Mouse (Mus musculus): Measurements from ENCODE around the gene Mepce. TPM values are rescaled to one million over a fixed set of nuclear protein-coding genes. Genes with fewer than 3 reads are reported as not detected.

Gene Mepce
- polyA plus RNA-seq, 1 experiment from 2014 or later = 14.4 TPM

- no peaks in the 10 kb centered on the region for H3K27me3 ChIP-seq (ENCODE audit: control insufficient read depth, insufficient read depth, low read length)
- H3K27ac ChIP-seq (replicated peaks; ENCODE audit: low read depth, low read length) = no peak overlapping the region
- WGBS = 69% methylated on average over 10 of the region's 10 CpGs
- H3K4me1 ChIP-seq (ENCODE audit: control insufficient read depth, insufficient read depth, low read length) = peaks cover 27% of the 10 kb centered on the region
- no peaks in the 10 kb centered on the region for H3K9me3 ChIP-seq (ENCODE audit: control insufficient read depth, low read length)
- peak overlapping the region; percentile 75; the same call in 1 of the 2 replicates for H3K4me3 ChIP-seq (replicated peaks; ENCODE audit: low read depth, low read length)
- DNase-seq (no peak), ATAC-seq (ENCODE audit: low FRiP score, low TSS enrichment) (no peak)
- H3K9ac ChIP-seq (replicated peaks; ENCODE audit: low read length) = peak overlapping the region; percentile 90; the same call in 1 of the 2 replicates
- H3K4me2 ChIP-seq (ENCODE audit: low read length) = peak overlapping the region; percentile 93
- peaks cover 11% of the 10 kb centered on the region for H3K36me3 ChIP-seq (ENCODE audit: control insufficient read depth, insufficient read depth, low read length)
These were observed 45.4 kb downstream of the Mepce start for GRCm38 (mm10) chr5:137742048-137742447.

DNA sequence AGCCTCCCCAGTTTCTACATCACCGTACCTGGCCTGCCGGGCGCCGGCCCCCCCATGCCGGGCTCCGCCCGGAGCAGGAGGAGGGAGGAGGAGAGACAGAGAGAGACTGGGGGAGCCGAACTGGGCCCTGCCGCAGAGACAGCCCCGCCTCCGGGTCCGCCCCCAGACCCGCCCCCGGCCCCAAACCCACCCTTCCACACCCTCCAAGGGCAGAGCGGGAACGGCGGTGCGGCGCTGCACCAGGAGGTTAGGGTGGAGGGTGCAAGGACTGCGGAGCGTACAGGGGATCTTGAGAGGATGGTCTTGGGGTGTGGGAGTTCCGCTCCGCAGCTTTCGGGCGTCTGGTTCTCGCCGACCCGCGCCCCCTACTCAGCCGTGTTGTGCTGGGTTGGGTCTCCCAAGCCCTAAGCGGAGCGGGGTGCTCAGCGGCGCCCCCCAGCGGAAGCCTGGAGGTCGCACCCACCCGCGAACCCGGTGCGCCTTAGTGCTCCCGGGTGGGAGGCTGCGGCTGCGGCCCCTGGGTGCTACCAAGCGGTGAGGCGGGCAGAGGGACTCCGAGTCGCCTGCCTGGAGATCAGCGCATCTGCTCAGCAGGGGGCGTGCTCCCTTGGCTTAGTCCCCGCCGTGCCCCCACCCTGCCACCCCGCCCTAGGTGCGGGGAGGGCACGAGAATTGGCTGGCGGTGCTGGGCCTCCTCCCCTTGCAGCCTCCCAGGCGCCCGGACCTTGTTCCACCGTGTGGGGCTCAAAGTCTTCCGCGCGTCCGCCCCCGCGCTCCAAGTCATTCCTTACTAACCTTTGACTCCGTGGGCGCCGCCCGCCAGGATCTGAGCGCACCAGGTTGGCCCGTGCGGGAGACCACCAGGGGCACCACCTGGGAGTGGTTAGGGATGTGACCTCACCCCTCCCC is 46.2 kb downstream of the Mepce start, which contains the start of gene Nyap1:
Nyap1 (minus strand) TSS at position 585 of the 909 bp plus-strand sequence.
- Histone ChIP-seq H3K36me3 (ENCODE audit: control insufficient read depth, insufficient read depth, low read length) (peaks cover 17% of the 10 kb centered on the region), H3K9ac (replicated peaks; ENCODE audit: low read length) (peak within 1 kb of the TSS; percentile 90), H3K4me1 (ENCODE audit: control insufficient read depth, insufficient read depth, low read length) (peaks cover 24% of the 10 kb centered on the region), H3K27ac (replicated peaks; ENCODE audit: low read depth, low read length) (peak within 1 kb of the TSS; percentile 87), H3K4me3 (replicated peaks; ENCODE audit: low read depth, low read length) (peak within 1 kb of the TSS; percentile 75), H3K27me3 (ENCODE audit: control insufficient read depth, insufficient read depth, low read length) (no peaks in the 10 kb centered on the region), H3K9me3 (ENCODE audit: control insufficient read depth, low read length) (no peaks in the 10 kb centered on the region), H3K4me2 (ENCODE audit: low read length) (peak within 1 kb of the TSS; percentile 93)
- ATAC-seq (ENCODE audit: low FRiP score, low TSS enrichment) (peak; percentile 85), DNase-seq (peak; percentile 92)
- 1% methylated on average over 71 of the region's 71 CpGs for WGBS

GRCm38 (mm10) chr5:137740506-137740905 is 46.9 kb downstream of the Mepce start:
- Histone ChIP-seq H3K27ac (replicated peaks; ENCODE audit: low read depth, low read length) (peak overlapping the region; percentile 87), H3K4me1 (ENCODE audit: control insufficient read depth, insufficient read depth, low read length) (peaks cover 26% of the 10 kb centered on the region)
- peak; percentile 57 for DNase-seq

DNA sequence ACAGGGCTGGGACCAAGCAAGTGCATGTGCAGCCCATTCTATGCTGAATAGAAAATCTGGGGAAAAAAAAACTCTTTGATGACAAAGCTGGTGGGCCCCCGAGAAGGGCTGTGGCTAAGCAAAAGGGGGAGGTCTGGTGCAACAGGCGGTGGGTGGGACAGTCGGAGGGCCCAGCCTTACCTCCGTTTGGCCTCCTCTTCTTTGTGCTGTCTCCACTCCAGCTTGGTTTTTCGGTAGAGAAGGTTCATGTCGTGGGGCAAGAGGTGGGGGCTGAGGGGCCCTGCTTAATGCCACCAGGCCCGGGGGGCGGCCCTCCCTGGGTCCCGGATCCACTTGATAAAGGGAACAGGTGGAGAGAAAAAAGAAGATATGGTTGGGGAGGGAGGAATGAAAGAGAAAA is 48.0 kb downstream of the Mepce start:
- ATAC-seq (ENCODE audit: low FRiP score, low TSS enrichment) (no peak), DNase-seq (no peak)
- WGBS = 13% methylated on average over 9 of the region's 9 CpGs
- Histone ChIP-seq H3K4me2 (ENCODE audit: low read length) (peak overlapping the region; percentile 93), H3K36me3 (ENCODE audit: control insufficient read depth, insufficient read depth, low read length) (peaks cover 33% of the 10 kb centered on the region), H3K4me3 (replicated peaks; ENCODE audit: low read depth, low read length) (peak overlapping the region; percentile 75), H3K27ac (replicated peaks; ENCODE audit: low read depth, low read length) (peak overlapping the region; percentile 87), H3K27me3 (ENCODE audit: control insufficient read depth, insufficient read depth, low read length) (no peaks in the 10 kb centered on the region), H3K9me3 (ENCODE audit: control insufficient read depth, low read length) (no peaks in the 10 kb centered on the region), H3K9ac (replicated peaks; ENCODE audit: low read length) (peak overlapping the region; percentile 90), H3K4me1 (ENCODE audit: control insufficient read depth, insufficient read depth, low read length) (peaks cover 37% of the 10 kb centered on the region)

More at GRCm38 (mm10) chr5:137740506-137740905, 46.9 kb downstream of the Mepce start:
- Histone ChIP-seq H3K4me2 (ENCODE audit: low read length) (peak overlapping the region; percentile 93), H3K9ac (replicated peaks; ENCODE audit: low read length) (peak overlapping the region; percentile 90), H3K4me3 (replicated peaks; ENCODE audit: low read depth, low read length) (peak overlapping the region; percentile 75), H3K9me3 (ENCODE audit: control insufficient read depth, low read length) (no peaks in the 10 kb centered on the region), H3K36me3 (ENCODE audit: control insufficient read depth, insufficient read depth, low read length) (peaks cover 25% of the 10 kb centered on the region), H3K27me3 (ENCODE audit: control insufficient read depth, insufficient read depth, low read length) (no peaks in the 10 kb centered on the region)
- peak; percentile 11 for ATAC-seq (ENCODE audit: low FRiP score, low TSS enrichment)
- 2% methylated on average over 11 of the region's 11 CpGs for WGBS

GRCm38 (mm10) chr5:137738516-137738915 is 48.9 kb downstream of the Mepce start:
- Histone ChIP-seq H3K4me1 (ENCODE audit: control insufficient read depth, insufficient read depth, low read length) (peaks cover 43% of the 10 kb centered on the region), H3K9ac (replicated peaks; ENCODE audit: low read length) (peak overlapping the region; percentile 90; the same call in 1 of the 2 replicates), H3K4me3 (replicated peaks; ENCODE audit: low read depth, low read length) (peak overlapping the region; percentile 75), H3K27ac (replicated peaks; ENCODE audit: low read depth, low read length) (peak overlapping the region; percentile 87), H3K4me2 (ENCODE audit: low read length) (peak overlapping the region; percentile 93), H3K36me3 (ENCODE audit: control insufficient read depth, insufficient read depth, low read length) (peaks cover 35% of the 10 kb centered on the region), H3K9me3 (ENCODE audit: control insufficient read depth, low read length) (no peaks in the 10 kb centered on the region), H3K27me3 (ENCODE audit: control insufficient read depth, insufficient read depth, low read length) (no peaks in the 10 kb centered on the region)
- 29% methylated on average over 5 of the region's 5 CpGs for WGBS
- ATAC-seq (ENCODE audit: low FRiP score, low TSS enrichment) (no peak), DNase-seq (peak; percentile 73)

DNA sequence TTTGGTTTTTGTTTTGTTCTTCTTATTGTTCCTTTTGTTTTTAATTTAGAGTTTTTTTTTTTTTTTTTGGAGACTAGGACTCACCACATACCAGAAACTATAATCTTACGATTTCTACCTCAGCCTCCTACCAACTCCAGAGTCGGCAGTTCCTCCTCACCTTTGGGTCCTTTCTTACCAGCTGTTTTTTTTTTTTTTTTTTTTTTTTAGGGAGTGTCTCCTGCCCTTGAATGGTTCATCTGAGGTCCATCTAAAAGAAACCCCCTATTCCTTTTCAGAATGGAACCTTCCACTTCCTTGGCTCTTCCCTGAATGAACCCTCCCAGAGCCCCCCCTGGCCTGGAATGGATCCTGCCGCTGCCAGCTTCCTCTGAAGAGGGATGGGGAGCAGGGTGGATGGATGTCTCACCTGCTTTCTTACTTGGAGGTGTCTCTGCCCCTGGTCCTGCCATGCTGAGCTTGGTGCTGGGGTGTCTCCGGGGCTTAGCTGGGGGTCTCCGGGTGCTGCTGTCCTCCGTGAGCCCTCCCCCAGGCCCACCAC is 50.0 kb downstream of the Mepce start:
- Histone ChIP-seq H3K9ac (replicated peaks; ENCODE audit: low read length) (peak overlapping the region; percentile 90; the same call in 1 of the 2 replicates), H3K27ac (replicated peaks; ENCODE audit: low read depth, low read length) (peak overlapping the region; percentile 87), H3K4me3 (replicated peaks; ENCODE audit: low read depth, low read length) (0 out of 2 replicates have a peak overlapping the region, but pooled peaks have one; percentile 7), H3K9me3 (ENCODE audit: control insufficient read depth, low read length) (no peaks in the 10 kb centered on the region), H3K27me3 (ENCODE audit: control insufficient read depth, insufficient read depth, low read length) (no peaks in the 10 kb centered on the region), H3K4me1 (ENCODE audit: control insufficient read depth, insufficient read depth, low read length) (peaks cover 51% of the 10 kb centered on the region), H3K36me3 (ENCODE audit: control insufficient read depth, insufficient read depth, low read length) (peaks cover 44% of the 10 kb centered on the region), H3K4me2 (ENCODE audit: low read length) (peak overlapping the region; percentile 93)
- DNase-seq (peak; percentile 71), ATAC-seq (ENCODE audit: low FRiP score, low TSS enrichment) (no peak)
- 80% methylated on average over 6 of the region's 6 CpGs for WGBS

DNA sequence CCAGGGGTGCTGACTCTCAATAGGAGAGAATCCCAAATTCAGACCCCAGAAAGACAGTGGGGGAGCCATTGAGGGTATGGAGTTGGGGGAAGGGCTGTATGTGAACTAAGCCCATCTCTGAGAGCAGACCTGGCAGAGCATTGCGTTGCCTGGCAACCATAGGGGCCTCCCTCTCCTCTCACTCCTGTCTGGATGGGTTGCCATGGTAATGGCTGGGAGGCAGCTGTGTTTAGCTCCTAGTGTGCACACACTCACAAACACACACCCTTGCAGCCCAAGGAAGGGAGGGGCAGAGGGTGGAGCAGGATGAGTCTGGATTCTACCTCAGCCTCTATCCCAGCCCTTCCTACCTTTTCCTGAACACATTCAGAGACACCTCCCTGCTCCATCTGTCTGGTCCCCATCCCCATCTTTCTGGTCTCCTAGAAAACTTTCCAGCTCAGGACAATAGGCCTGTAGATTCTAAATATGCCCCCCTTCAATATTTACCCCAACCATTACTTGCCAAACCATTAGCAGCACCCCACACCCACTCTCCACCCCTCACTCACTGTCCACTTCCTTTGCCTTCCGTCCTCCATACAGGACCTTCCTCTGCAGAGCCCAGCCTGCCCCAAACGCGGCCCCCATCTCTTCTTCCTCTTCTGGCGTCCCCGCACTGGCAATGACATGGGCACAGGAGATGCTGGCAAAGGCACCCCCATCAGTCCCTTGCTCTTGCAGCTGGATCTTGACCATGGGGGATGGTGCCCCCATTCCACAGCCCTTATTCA is 53.0 kb downstream of the Mepce start:
- 32% methylated on average over 6 of the region's 6 CpGs for WGBS
- Histone ChIP-seq H3K36me3 (ENCODE audit: control insufficient read depth, insufficient read depth, low read length) (peaks cover 64% of the 10 kb centered on the region), H3K4me3 (replicated peaks; ENCODE audit: low read depth, low read length) (peak overlapping the region; percentile 33), H3K27ac (replicated peaks; ENCODE audit: low read depth, low read length) (peak overlapping the region; percentile 99), H3K9ac (replicated peaks; ENCODE audit: low read length) (peak overlapping the region; percentile 50), H3K4me1 (ENCODE audit: control insufficient read depth, insufficient read depth, low read length) (peaks cover 52% of the 10 kb centered on the region), H3K27me3 (ENCODE audit: control insufficient read depth, insufficient read depth, low read length) (no peaks in the 10 kb centered on the region), H3K4me2 (ENCODE audit: low read length) (peak overlapping the region; percentile 71), H3K9me3 (ENCODE audit: control insufficient read depth, low read length) (no peaks in the 10 kb centered on the region)
- DNase-seq = peak; percentile 98
- ATAC-seq (ENCODE audit: low FRiP score, low TSS enrichment) = peak; percentile 96

GRCm38 (mm10) chr5:137733638-137734288 is 53.7 kb downstream of the Mepce start:
- 9% methylated on average over 12 of the region's 12 CpGs for WGBS
- Histone ChIP-seq H3K9me3 (ENCODE audit: control insufficient read depth, low read length) (no peaks in the 10 kb centered on the region), H3K27me3 (ENCODE audit: control insufficient read depth, insufficient read depth, low read length) (no peaks in the 10 kb centered on the region), H3K9ac (replicated peaks; ENCODE audit: low read length) (peak overlapping the region; percentile 50), H3K4me3 (replicated peaks; ENCODE audit: low read depth, low read length) (peak overlapping the region; percentile 33), H3K4me1 (ENCODE audit: control insufficient read depth, insufficient read depth, low read length) (peaks cover 44% of the 10 kb centered on the region), H3K4me2 (ENCODE audit: low read length) (peak overlapping the region; percentile 71), H3K27ac (replicated peaks; ENCODE audit: low read depth, low read length) (peak overlapping the region; percentile 99), H3K36me3 (ENCODE audit: control insufficient read depth, insufficient read depth, low read length) (peaks cover 67% of the 10 kb centered on the region)
- ATAC-seq (ENCODE audit: low FRiP score, low TSS enrichment) (peak; percentile 73), DNase-seq (peak; percentile 83)
